Mouse (Mus musculus): Measurements from ENCODE around the gene Ccdc106.
"Not testable (repeated sequence)": the region's sequence is repeated elsewhere in the genome, so short reads cannot be mapped to it uniquely, and the experiment has no call there.

Gene Ccdc106

GRCm38 (mm10) chr7:5020000-5020681, at the start of gene Ccdc106, which contains the start of gene Zfp865:
TSS of gene Ccdc106 (plus strand) at chr7:5020553.
TSS of gene Zfp865 (plus strand) at chr7:5020376.
- peak; percentile 99 for DNase-seq (ENCODE audit: low spot score in 2 of 2)

DNA sequence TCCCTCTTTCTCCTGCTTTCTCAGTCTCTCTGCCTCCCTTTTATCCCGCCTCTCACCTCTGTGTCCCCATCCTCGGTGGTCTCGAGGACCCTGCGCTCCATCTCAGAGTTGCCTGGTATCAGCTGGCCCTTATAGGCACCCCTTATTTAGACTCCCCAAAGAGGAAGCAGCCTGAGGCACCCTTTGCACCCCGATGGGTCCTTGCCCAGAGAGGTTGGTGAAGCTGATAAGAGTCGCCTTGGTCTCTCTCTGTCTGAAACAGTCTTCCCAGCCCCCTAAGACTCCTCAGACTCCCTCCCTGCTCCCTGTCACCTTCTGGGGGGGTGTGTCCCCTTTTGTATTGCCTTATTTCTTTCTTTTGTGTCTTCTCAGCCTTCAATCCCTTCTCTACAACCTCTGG, 49.3 kb upstream of the Ccdc106 start, which contains the start of gene Sbk3:
Gene Sbk3, minus strand, starts transcription at position 101 of the 400 bp plus-strand sequence.
- no peak for DNase-seq (ENCODE audit: low spot score in 2 of 2)

GRCm38 (mm10) chr7:4971710-4972109, 48.6 kb upstream of the Ccdc106 start:
- no peak for DNase-seq (ENCODE audit: low spot score in 2 of 2)

- DNase-seq (ENCODE audit: low spot score in 2 of 2): no peak
Measured at GRCm38 (mm10) chr7:4972321-4973047, 47.9 kb upstream of the Ccdc106 start.

GRCm38 (mm10) chr7:4975455-4975854, 44.9 kb upstream of the Ccdc106 start:
- no peak for DNase-seq (ENCODE audit: low spot score in 2 of 2)

DNA sequence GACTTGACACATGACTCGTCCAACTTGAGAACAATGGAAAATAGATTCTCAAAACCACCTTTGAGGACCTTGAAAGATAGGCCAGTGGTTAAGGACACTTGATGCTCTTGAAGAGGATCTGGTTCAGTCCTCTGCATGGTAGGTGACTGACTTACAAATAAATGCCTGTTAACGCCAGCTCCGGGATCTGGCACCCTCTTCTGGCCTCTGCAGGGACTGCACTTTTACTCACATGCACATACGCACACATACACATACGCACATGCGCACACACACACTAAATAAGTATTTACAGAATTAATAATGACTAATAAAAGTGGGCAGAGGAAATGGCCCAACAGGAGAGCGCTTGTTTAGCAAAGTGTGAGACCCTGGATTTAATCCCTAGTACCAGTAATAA, 43.5 kb upstream of the Ccdc106 start:
- DNase-seq (ENCODE audit: low spot score in 2 of 2): no peak

GRCm38 (mm10) chr7:4988250-4988649, 32.1 kb upstream of the Ccdc106 start:
- DNase-seq (ENCODE audit: low spot score in 2 of 2): no peak

GRCm38 (mm10) chr7:4993347-4993998, 26.9 kb upstream of the Ccdc106 start:
- DNase-seq (ENCODE audit: low spot score in 2 of 2): no peak

DNA sequence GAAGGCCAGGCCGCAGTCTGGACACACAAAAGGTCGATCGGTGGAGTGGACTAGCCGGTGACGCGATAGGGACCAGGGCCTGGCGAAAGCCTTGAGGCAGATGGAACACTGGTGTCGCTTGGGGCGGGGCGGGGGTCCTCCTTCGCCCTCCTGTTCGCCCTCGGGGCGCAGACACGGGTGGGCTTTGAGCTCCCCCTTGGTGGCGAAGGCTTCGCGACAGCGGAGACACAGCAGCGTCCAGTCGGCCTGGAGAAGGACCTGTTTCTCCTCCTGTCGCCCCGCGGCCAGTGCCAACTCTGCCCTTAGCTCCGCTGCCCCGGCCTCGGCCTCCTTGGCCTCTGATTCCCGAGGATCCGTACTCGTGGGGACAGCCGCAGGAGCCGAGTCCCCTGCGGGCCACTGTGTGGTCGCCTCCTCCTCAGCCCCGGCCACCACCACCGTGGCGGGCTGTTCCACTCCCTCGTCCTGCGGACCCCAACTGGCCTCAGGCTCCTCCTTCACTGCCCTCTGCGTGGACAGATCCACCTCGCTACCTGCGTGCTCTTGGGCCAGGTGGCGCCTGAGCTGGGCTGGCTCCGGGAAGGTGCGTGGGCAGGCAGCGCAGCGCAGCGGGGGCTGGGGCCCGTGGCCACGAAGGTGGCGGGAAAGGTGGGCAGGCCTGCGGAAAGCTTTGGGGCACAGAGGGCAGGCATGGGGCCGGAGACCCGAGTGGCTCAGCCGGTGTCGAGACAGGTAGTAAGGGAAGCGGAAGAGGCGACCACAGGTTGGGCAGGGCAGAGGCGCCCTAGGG, 26.2 kb upstream of the Ccdc106 start:
- no peak for DNase-seq (ENCODE audit: low spot score in 2 of 2)

DNA sequence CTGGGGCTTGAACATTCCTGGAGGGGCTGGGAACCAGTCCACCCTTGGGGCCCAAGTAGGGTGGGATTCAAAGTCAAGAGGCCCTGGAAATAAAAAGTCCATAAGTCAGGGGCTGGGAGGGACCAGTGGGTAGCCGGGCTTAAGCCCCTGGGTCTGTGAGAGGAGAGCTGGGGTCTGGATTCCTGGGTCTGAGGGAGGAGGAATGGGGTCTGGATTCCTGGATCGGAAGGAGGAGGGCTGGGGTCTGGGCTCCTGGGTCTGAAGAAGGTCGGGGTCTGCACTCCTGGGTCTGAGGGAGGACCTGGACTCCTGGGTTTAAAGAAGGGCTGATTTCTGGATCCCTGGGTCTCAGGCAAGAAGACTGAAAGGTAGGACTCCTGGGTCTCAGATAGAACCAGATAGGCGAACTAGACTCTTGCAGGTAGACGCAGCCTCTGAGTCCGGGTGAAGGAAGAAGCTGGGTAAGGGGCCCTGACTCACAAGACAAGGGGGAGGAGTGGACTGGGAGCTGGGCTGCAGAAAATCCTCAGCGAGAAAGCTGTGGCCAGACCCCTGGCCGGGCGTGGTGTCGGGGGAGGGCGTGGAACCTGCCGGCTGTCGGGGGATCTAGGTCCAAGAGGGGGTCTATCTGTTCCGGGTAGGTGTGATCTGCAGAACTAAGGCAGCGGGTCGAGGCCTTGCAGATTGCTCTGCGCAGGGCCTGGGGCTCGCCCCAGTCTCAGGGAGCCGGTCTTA, 24.9 kb upstream of the Ccdc106 start:
- no peak for DNase-seq (ENCODE audit: low spot score in 2 of 2)

- DNase-seq (ENCODE audit: low spot score in 2 of 2): peak; percentile 85 to 92
Measured at GRCm38 (mm10) chr7:4996003-4996895, 24.1 kb upstream of the Ccdc106 start, which contains the start of gene Zfp579. TSS of gene Zfp579 (minus strand) at chr7:4996158.

GRCm38 (mm10) chr7:4996934-4997333, 23.4 kb upstream of the Ccdc106 start:
- no peak for DNase-seq (ENCODE audit: low spot score in 2 of 2)

- DNase-seq (ENCODE audit: low spot score in 2 of 2): no peak
Measured at GRCm38 (mm10) chr7:4999876-5000275, 20.5 kb upstream of the Ccdc106 start.

GRCm38 (mm10) chr7:5002876-5003275, 17.5 kb upstream of the Ccdc106 start:
- DNase-seq (ENCODE audit: low spot score in 2 of 2): not testable (repeated sequence)

- DNase-seq (ENCODE audit: low spot score in 2 of 2): no peak
Measured at GRCm38 (mm10) chr7:5008229-5008628, 12.1 kb upstream of the Ccdc106 start.

DNA sequence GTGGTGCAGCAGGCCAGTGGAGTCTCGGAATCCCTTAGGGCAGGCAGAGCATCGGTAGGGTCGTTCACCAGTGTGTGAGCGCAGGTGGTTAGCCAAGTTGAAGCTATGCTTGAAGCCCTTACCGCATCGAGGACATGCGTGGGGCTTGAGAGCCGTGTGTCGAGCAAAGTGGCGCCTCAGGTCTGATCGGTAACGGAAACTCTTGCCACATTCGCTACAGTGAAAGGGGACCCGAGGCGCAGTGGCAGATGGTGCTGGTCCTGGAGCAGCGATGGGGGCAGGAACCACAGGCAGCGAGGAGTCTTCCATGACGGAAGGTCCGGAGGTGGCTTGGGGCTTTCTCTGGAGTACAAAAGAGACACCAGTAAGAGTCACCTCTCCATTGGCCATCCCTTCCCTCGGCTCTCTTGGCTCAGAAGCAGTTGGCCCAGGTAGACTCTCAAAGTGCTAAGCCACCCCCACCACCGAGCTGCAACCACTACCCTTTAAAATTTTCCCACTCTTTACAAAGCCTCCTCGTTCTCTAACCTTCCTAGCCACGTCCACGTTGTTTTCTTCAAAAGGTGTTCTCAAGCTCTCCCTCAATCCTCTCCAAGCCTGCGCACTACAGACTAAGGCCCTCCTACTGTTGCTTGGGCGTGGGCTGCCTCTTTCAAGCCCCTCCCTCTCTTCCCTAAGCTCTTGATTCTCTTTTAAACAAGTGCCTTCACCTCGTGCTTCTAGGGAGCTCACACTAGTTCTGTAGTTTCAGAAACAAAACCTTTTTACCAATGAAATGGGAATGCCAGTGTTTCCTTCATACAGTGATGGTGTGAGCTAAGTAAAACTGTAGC, 7.5 kb upstream of the Ccdc106 start:
- DNase-seq (ENCODE audit: low spot score in 2 of 2): no peak

- peak; percentile 95 for DNase-seq (ENCODE audit: low spot score in 2 of 2)
Measured at GRCm38 (mm10) chr7:5014251-5015117, 5.9 kb upstream of the Ccdc106 start, which contains the start of the genes Zfp524 and Fiz1. TSS of gene Zfp524 (plus strand) at chr7:5014415. TSS of gene Fiz1 (minus strand) at chr7:5014697.
